Mouse (Mus musculus): ENCODE measurements around the gene Chst11. TPM values are rescaled to one million over a fixed set of nuclear protein-coding genes. Genes with fewer than 3 reads are reported as not detected.
A peak's percentile ranks its signal among the peaks of the same experiment; 100 is the strongest.

Gene Chst11
- total and polyA plus RNA-seq, 3 experiments, result 3.1 to 10.6 TPM; not detected in 1

DNA sequence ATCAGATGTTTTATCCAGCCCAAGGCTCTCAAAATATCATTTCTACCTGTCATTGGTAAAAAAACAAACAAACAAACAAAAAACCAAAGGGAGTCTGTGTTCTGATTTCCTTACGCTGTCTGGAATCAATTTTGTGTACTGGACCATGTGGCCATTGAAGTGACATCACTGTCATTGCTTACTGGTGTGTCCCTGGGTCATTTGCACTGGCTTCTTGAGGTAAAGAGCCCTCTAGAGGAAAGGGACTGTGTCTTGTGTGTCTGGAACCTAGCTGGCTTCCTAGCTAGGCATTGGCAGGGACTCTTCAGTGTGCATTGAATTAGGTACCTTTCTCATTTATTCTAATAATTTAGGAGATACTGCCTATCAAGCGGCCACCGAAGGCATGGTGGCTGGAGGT is 114.4 kb downstream of the Chst11 start:
- Histone ChIP-seq H3K9me3 (replicated peaks; ENCODE audit: insufficient read depth, low read length) (no peaks in the 10 kb centered on the region), H3K4me3 (ENCODE audit: control insufficient read depth in 1 of 2, insufficient read depth in 1 of 2, low read depth in 2 of 2, low read length in 2 of 2) (no peak overlapping the region), H3K27me3 (ENCODE audit: control insufficient read depth in 1 of 2, insufficient read depth in 2 of 2, low read length in 2 of 2) (no peaks in the 10 kb centered on the region), H3K79me2 (ENCODE audit: control insufficient read depth, insufficient read depth, low read length, poor library complexity) (no peaks in the 10 kb centered on the region), H3K27ac (ENCODE audit: control insufficient read depth, low read depth, low read length) (no peak overlapping the region), H3K36me3 (ENCODE audit: control insufficient read depth in 1 of 2, insufficient read depth in 2 of 2, low read length in 2 of 2) (no peaks in the 10 kb centered on the region), H3K4me1 (ENCODE audit: control insufficient read depth in 1 of 2, insufficient read depth in 2 of 2, low read length in 2 of 2) (no peaks in the 10 kb centered on the region), H3K9ac (ENCODE audit: control insufficient read depth, low read depth, low read length, poor library complexity, severe bottlenecking) (no peak overlapping the region)
- DNase-seq (ENCODE audit: low read depth, low spot score), result no peak
- no peak for TF ChIP-seq USF1 (IDR thresholded peaks at IDR 0.05; ENCODE audit: low read depth, low read length)
- no peak for TF ChIP-seq MYB (IDR thresholded peaks at IDR 0.05; ENCODE audit: low read depth, low read length)
- TF ChIP-seq ZMIZ1 (IDR thresholded peaks at IDR 0.05; ENCODE audit: low read depth, low read length), result no peak
- no peak for TF ChIP-seq SIN3A (IDR thresholded peaks at IDR 0.05; ENCODE audit: low read length)
- no peak for TF ChIP-seq TAL1 (IDR thresholded peaks at IDR 0.05; ENCODE audit: low read length)
- TF ChIP-seq E2F4 (IDR thresholded peaks at IDR 0.05; ENCODE audit: borderline replicate concordance, low read depth, low read length), result no peak
- no peak for TF ChIP-seq NRF1 (IDR thresholded peaks at IDR 0.05; ENCODE audit: insufficient read depth, low read depth, low read length, poor library complexity, severe bottlenecking)
- TF ChIP-seq ELF1 (IDR thresholded peaks at IDR 0.05; ENCODE audit: low read depth, low read length), result no peak
- TF ChIP-seq RCOR1 (IDR thresholded peaks at IDR 0.05; ENCODE audit: low read depth, low read length), result no peak
- no peak for TF ChIP-seq USF2 (IDR thresholded peaks at IDR 0.05; ENCODE audit: borderline replicate concordance in 1 of 2, insufficient read depth in 1 of 2, low read depth in 1 of 2, low read length in 2 of 2)
- no peak for TF ChIP-seq MAX (IDR thresholded peaks at IDR 0.05; ENCODE audit: low read length)
- no peak for TF ChIP-seq MEF2A (IDR thresholded peaks at IDR 0.05; ENCODE audit: extremely low read depth, insufficient replicate concordance, low read depth, low read length, poor library complexity, severe bottlenecking)
- no peak for TF ChIP-seq MXI1 (IDR thresholded peaks at IDR 0.05; ENCODE audit: low read depth, low read length)
- TF ChIP-seq SMC3 (IDR thresholded peaks at IDR 0.05; ENCODE audit: low read depth, low read length), result peak; percentile 35
- TF ChIP-seq ZNF384 (IDR thresholded peaks at IDR 0.05; ENCODE audit: low read depth, low read length), result no peak
- TF ChIP-seq ETS1 (IDR thresholded peaks at IDR 0.05; ENCODE audit: low read depth, low read length), result no peak
- peak; percentile 22 for TF ChIP-seq RAD21 (IDR thresholded peaks at IDR 0.05; ENCODE audit: low read depth, low read length)
- TF ChIP-seq TBP (IDR thresholded peaks at IDR 0.05; ENCODE audit: low read depth, low read length), result no peak
- peak in 1 of 3 experiments; percentile 27; a peak in 2 of 6 replicates for TF ChIP-seq CTCF (IDR thresholded peaks at IDR 0.05 in 2 of 3, conservative IDR thresholded peaks at IDR 0.05 in 1 of 3; ENCODE audit: control insufficient read depth in 1 of 3, insufficient read depth in 1 of 3, low read depth in 2 of 3, low read length in 3 of 3, poor library complexity in 1 of 3, severe bottlenecking in 1 of 3)
- no peak for TF ChIP-seq CHD1 (IDR thresholded peaks at IDR 0.05; ENCODE audit: low read depth, low read length)

DNA sequence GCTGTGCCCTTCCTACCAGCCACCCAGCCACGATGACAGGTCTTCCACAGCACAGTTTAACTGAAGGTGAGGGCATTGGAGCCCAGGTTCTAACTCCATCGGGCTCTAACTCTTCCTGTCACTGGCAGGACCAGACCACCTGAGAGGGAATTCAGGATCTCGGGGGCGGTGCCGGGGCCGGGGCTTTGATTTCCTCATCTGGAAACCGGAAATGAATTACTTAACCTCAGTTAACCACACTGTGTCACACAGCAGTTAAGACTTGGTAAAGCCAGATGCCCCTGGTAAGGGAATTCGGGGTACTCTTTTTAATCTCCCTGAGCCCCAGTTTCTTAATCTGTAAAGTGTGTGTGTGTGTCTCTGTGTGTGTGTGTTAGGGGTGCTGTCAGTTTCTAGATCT is 115.6 kb downstream of the Chst11 start:
- H3K36me3 ChIP-seq (ENCODE audit: control insufficient read depth in 1 of 2, insufficient read depth in 2 of 2, low read length in 2 of 2), result no peaks in the 10 kb centered on the region
- no peak for DNase-seq (ENCODE audit: low read depth, low spot score)
- no peaks in the 10 kb centered on the region for H3K4me1 ChIP-seq (ENCODE audit: control insufficient read depth in 1 of 2, insufficient read depth in 2 of 2, low read length in 2 of 2)
- H3K27me3 ChIP-seq (ENCODE audit: control insufficient read depth in 1 of 2, insufficient read depth in 2 of 2, low read length in 2 of 2), result no peaks in the 10 kb centered on the region
- H3K9me3 ChIP-seq (replicated peaks; ENCODE audit: insufficient read depth, low read length), result no peaks in the 10 kb centered on the region
- H3K27ac ChIP-seq (ENCODE audit: control insufficient read depth, low read depth, low read length), result no peak overlapping the region
- TF ChIP-seq SIN3A (IDR thresholded peaks at IDR 0.05; ENCODE audit: low read length), result no peak
- TF ChIP-seq MEF2A (IDR thresholded peaks at IDR 0.05; ENCODE audit: extremely low read depth, insufficient replicate concordance, low read depth, low read length, poor library complexity, severe bottlenecking), result no peak
- TF ChIP-seq POLR2AphosphoS5 (IDR thresholded peaks at IDR 0.05; ENCODE audit: borderline replicate concordance, low read depth, low read length), result no peak
- TF ChIP-seq UBTF (IDR thresholded peaks at IDR 0.05; ENCODE audit: borderline replicate concordance, insufficient read depth, low read depth, low read length), result no peak
- TF ChIP-seq GABPA (IDR thresholded peaks at IDR 0.05; ENCODE audit: low read depth, low read length), result no peak
- no peak for TF ChIP-seq SMC3 (IDR thresholded peaks at IDR 0.05; ENCODE audit: low read depth, low read length)
- no peak overlapping the region for H3K9ac ChIP-seq (ENCODE audit: control insufficient read depth, low read depth, low read length, poor library complexity, severe bottlenecking)
- no peaks in the 10 kb centered on the region for H3K79me2 ChIP-seq (ENCODE audit: control insufficient read depth, insufficient read depth, low read length, poor library complexity)
- H3K4me3 ChIP-seq (ENCODE audit: control insufficient read depth in 1 of 2, insufficient read depth in 1 of 2, low read depth in 2 of 2, low read length in 2 of 2), result no peak overlapping the region
